Mouse (Mus musculus) lung, embryonic 15.5 days (tissue): ENCODE results near the gene Hist2h2aa2. TPM values are rescaled to one million over a fixed set of nuclear protein-coding genes. Genes with fewer than 3 reads are reported as not detected.
"Not testable (repeated sequence)": the region's sequence is repeated elsewhere in the genome, so short reads cannot be mapped to it uniquely, and the experiment has no call there.

Experiments
- ATAC-seq: fragments of 200-750 bp; cut with Nextera tagmentation; 2 replicates; pipeline ENCODE4 v1.8.0; 2017; ENCODE audit warnings: moderate number of reproducible peaks, borderline replicate concordance; ENCODE audit not compliant: low FRiP score, low TSS enrichment; ENCODE audit errors: extremely low read depth
- H3K27ac ChIP-seq: fragments of 300-500 bp; sonication (generic); 2 replicates; pipeline ENCODE4 v1.5.1; 2015; ENCODE audit warnings: moderate library complexity, mild to moderate bottlenecking, inconsistent platforms
- H3K27me3 ChIP-seq: fragments of 300-500 bp; sonication (generic); 2 replicates; pipeline ENCODE4 v1.6.1; 2015; ENCODE audit warnings: inconsistent platforms
- H3K36me3 ChIP-seq: fragments of 300-500 bp; sonication (generic); 2 replicates; pipeline ENCODE4 v1.6.1; 2015; ENCODE audit warnings: inconsistent platforms
- H3K4me1 ChIP-seq: fragments of 300-500 bp; sonication (generic); 2 replicates; pipeline ENCODE4 v1.6.1; 2015; ENCODE audit warnings: inconsistent platforms
- H3K4me2 ChIP-seq: fragments of 300-500 bp; sonication (generic); 2 replicates; pipeline ENCODE4 v1.6.1; 2015; ENCODE audit warnings: inconsistent platforms, mild to moderate bottlenecking, moderate library complexity
- H3K4me3 ChIP-seq: fragments of 300-500 bp; sonication (generic); 2 replicates; pipeline ENCODE4 v1.5.1; 2015; ENCODE audit warnings: mild to moderate bottlenecking, inconsistent platforms
- H3K9ac ChIP-seq: fragments of 300-500 bp; sonication (generic); 2 replicates; pipeline ENCODE4 v1.6.1; 2015; ENCODE audit warnings: inconsistent platforms
- H3K9me3 ChIP-seq: fragments of 300-500 bp; sonication (generic); 2 replicates; pipeline ENCODE4 v1.6.1; 2016; ENCODE audit warnings: inconsistent platforms
- WGBS: fragments of 180-500 bp; shearing (Covaris S2); methylation state at CpG from one replicate; pipeline ENCODE4 v1.1.7; 2015; 5-methylcytosine and 5-hydroxymethylcytosine counted together
- polyA plus RNA-seq: library from polyadenylated mRNA; unstranded; fragments of >200 nt; fragmentation: Nextera tagmentation; extraction: Ambion mirVana; gene quantifications from 2 replicates; pipeline ENCODE4 v1.2.1, GENCODE M21; 2015

The Hist2h2aa2 gene
- polyA plus RNA-seq = 58.4 and 70.0 TPM in 2 replicates

DNA sequence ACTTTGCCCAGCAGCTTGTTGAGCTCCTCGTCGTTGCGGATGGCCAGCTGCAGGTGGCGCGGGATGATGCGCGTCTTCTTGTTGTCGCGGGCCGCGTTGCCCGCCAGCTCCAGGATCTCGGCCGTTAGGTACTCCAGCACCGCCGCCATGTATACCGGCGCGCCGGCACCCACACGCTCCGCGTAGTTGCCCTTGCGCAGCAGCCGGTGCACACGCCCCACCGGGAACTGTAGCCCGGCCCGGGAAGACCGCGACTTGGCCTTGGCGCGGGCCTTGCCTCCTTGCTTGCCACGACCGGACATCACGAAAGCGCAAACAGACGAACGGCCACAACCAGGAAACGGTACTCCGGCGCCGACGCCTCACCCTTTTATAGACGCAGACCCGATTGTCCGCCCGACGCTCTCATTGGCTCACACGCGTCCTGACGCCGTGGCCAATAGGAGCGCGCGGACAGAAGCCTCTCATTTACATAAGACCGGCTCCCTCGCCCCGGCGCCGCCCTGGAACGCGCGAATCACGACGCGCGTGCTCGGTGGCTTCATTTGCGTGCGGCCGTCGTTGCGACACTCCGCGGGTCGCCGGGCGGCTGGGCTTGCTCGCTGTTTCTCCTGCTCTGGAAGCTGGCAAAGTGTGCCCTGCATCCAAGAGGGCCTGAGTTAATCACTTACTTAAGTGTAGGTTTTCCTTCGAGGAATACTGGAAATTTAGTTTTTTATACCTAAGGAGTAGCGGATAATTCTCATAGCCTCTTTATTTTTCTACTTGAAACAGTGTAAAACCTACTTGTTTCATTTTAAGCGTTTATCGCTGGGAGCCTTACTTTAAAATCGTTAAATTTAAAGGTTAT, at the start of gene Hist2h2aa2:
Gene Hist2h2aa2 (minus strand): TSS at position 328 of the 850 bp plus-strand sequence.
- H3K9me3 ChIP-seq, H3K36me3 ChIP-seq, H3K27me3 ChIP-seq: not testable (repeated sequence)
- peak within 1 kb of the TSS; percentile 32 for H3K9ac ChIP-seq
- 2% methylated on average over 26 of the region's 85 CpGs for WGBS
- H3K27ac ChIP-seq = peak within 1 kb of the TSS; percentile 87
- peaks cover 46% of the 10 kb centered on the region for H3K4me1 ChIP-seq
- H3K4me2 ChIP-seq = peak within 1 kb of the TSS; percentile 41
- ATAC-seq = peak; percentile 87
- peak within 1 kb of the TSS; percentile 34 for H3K4me3 ChIP-seq

DNA sequence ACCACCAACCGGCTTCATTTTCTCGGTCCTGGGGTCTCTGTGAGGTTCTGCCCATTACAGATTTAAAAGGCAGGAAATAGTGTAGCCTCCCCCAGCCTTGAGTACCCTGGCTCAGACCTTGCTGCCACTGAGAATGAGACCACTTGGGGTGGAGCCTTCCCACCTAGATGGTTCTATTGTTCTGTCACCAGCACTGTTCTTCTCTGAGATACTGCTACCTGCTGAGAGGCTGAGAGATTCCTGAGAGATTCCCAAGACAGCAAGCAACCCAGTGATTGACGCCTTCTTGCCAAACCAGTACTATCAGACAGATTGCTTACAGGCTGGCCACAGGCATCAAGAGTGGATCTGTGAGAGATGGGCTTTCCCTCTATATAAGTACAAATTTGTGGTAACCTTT, 49.1 kb upstream of the Hist2h2aa2 start:
- H3K4me2 ChIP-seq = no peak overlapping the region
- WGBS = 61% methylated on average over 3 of the region's 3 CpGs
- H3K4me1 ChIP-seq = no peaks in the 10 kb centered on the region
- H3K27ac ChIP-seq = no peak overlapping the region
- no peak overlapping the region for H3K9ac ChIP-seq
- H3K27me3 ChIP-seq = peaks cover 17% of the 10 kb centered on the region
- no peaks in the 10 kb centered on the region for H3K9me3 ChIP-seq
- H3K36me3 ChIP-seq = no peaks in the 10 kb centered on the region
- no peak overlapping the region for H3K4me3 ChIP-seq
- no peak for ATAC-seq

DNA sequence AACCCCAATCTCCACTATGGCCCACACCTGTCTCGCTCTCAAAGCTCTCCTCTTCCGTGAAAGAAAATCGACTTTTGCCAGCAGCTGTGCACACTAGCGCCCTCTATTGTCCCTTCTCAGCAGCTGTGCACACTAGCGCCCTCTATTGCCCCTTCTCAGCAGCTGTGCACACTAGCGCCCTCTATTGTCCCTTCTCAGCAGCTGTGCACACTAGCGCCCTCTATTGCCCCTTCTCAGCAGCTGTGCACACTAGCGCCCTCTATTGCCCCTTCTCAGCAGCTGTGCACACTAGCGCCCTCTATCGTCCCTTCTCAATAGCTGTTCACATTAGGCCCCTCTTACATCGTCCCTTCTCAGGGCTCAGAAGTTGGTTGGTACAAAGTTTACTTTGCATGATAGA, 47.3 kb upstream of the Hist2h2aa2 start:
- H3K36me3 ChIP-seq, H3K9me3 ChIP-seq, H3K4me1 ChIP-seq, H3K4me3 ChIP-seq, H3K27ac ChIP-seq, H3K9ac ChIP-seq, H3K4me2 ChIP-seq, ATAC-seq: not testable (repeated sequence)
- H3K27me3 ChIP-seq = peaks cover 28% of the 10 kb centered on the region
- 87% methylated on average over 11 of the region's 11 CpGs for WGBS

DNA sequence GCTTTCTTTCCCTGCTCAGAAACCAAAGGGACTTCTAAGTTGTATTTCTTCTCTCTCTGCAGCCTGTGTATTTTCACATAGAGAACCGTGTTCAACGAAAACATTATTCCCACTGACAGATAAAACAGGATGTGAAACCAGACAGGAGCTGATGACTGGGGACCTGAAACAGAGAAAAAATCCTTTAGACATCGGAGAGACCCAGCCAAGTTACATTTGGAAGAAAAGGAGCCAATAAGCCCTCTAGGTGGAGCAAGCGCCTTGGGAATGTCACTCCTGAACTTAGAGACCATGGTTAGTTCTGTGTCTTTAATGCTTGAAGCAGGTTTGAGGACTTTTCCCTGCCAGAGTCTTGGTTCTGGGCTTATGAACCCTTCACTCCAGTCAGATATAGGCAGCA, 44.4 kb upstream of the Hist2h2aa2 start:
- ATAC-seq = no peak
- Histone ChIP-seq H3K4me3 (no peak overlapping the region), H3K9me3 (no peaks in the 10 kb centered on the region), H3K27ac (no peak overlapping the region), H3K36me3 (no peaks in the 10 kb centered on the region), H3K9ac (no peak overlapping the region), H3K27me3 (peaks cover 31% of the 10 kb centered on the region), H3K4me2 (peak overlapping the region; percentile 20), H3K4me1 (no peaks in the 10 kb centered on the region)
- 5% methylated on average over 4 of the region's 4 CpGs for whole genome bisulfite sequencing

DNA sequence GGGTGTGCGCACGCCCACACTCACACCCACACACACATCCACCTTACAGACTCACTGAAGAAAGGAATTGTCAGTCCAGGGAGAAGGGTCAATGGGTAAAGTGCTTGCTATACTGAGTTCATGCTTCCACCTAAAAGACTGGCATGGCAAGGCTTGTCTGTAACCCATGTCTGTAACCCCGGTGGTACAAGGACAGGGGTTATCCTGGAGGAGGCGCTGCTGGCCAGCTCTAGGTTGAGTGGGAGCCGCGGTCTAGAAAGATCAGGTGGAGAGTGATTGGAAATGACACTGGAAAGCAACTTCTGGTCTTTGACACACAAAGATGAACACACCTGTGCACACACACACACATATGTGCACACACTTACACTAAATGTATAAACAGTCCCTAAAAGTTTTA, 40.6 kb upstream of the Hist2h2aa2 start:
- H3K4me2 ChIP-seq = no peak overlapping the region
- no peak overlapping the region for H3K27ac ChIP-seq
- ATAC-seq = no peak
- no peak overlapping the region for H3K9ac ChIP-seq
- H3K4me3 ChIP-seq = no peak overlapping the region
- H3K27me3 ChIP-seq = peaks cover 23% of the 10 kb centered on the region
- no peaks in the 10 kb centered on the region for H3K36me3 ChIP-seq
- H3K4me1 ChIP-seq = peaks cover 13% of the 10 kb centered on the region
- H3K9me3 ChIP-seq = no peaks in the 10 kb centered on the region
- 50% methylated on average over 6 of the region's 6 CpGs for WGBS

DNA sequence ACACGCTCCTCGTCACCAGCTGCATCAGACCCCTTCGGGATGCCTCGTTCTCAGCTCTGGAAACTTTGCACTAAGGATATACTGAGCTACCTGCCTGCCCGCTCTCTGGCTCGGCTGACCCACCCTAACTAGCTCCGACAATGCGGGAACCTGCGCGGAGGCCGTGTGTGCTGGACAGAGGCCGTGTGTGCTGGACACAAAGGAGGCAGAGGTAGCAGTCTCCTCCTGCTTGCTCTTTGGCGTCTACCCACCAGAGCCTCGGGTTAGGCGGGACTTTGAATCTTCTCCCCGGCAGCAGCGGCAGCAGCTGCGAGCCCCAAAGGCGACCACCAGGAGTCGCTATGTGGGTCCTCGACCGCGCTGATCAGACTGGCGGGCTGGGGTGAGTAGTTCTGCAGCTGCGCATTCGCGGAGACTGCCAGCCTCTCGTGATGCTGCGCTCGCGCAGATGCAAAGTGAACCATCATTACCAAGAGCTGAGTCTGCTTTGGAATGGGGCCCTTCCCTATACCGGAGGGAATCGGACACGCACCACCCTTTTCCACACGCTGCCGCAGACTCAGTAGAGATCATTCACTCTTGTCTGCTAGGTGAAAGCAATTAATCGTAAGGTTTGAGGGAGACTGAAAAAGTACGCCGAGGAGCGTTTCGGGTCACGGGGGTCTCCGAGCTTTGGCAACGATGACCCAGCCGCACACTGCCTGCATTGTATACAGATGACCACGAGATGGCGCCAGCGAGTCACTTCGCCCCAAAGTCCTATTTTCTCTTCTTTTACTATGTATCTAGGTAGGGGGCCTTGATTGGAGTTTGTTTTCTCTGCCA, 37.9 kb upstream of the Hist2h2aa2 start:
- Histone ChIP-seq H3K4me3 (peak overlapping the region; percentile 51), H3K4me1 (peaks cover 13% of the 10 kb centered on the region), H3K36me3 (no peaks in the 10 kb centered on the region), H3K27ac (peak overlapping the region; percentile 79), H3K9me3 (no peaks in the 10 kb centered on the region), H3K27me3 (peaks cover 4% of the 10 kb centered on the region), H3K9ac (peak overlapping the region; percentile 58), H3K4me2 (peak overlapping the region; percentile 89)
- WGBS = under 1% methylated on average over 49 of the region's 49 CpGs
- ATAC-seq = peak; percentile 96

DNA sequence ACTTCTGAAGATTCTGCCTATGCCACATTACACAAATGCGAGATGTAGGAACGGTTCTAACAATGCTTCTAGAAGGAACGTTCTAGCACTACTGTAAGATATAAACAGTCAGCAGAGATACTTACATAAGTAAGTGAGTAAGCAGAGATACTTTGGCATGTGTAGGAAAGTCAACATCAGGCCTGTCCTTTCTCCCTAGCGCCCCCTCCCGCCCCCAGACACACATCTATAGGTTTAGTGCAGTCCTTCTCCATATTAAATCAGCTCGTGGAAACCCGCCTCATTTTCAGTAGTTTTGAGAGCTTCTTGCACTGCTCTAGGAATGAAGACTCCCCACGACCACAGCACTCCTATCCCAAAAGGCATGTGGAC, 37.3 kb upstream of the Hist2h2aa2 start:
- peak overlapping the region; percentile 69 for H3K27ac ChIP-seq
- H3K4me2 ChIP-seq = peak overlapping the region; percentile 89
- H3K9me3 ChIP-seq = no peaks in the 10 kb centered on the region
- H3K9ac ChIP-seq = peak overlapping the region; percentile 58
- peak; percentile 31 for ATAC-seq
- WGBS = 11% methylated on average over 8 of the region's 8 CpGs
- H3K27me3 ChIP-seq = 0 out of 2 replicates have a peak, but pooled peaks cover 3% of the 10 kb centered on the region
- H3K4me1 ChIP-seq = peaks cover 13% of the 10 kb centered on the region
- H3K36me3 ChIP-seq = no peaks in the 10 kb centered on the region
- H3K4me3 ChIP-seq = peak overlapping the region; percentile 51

DNA sequence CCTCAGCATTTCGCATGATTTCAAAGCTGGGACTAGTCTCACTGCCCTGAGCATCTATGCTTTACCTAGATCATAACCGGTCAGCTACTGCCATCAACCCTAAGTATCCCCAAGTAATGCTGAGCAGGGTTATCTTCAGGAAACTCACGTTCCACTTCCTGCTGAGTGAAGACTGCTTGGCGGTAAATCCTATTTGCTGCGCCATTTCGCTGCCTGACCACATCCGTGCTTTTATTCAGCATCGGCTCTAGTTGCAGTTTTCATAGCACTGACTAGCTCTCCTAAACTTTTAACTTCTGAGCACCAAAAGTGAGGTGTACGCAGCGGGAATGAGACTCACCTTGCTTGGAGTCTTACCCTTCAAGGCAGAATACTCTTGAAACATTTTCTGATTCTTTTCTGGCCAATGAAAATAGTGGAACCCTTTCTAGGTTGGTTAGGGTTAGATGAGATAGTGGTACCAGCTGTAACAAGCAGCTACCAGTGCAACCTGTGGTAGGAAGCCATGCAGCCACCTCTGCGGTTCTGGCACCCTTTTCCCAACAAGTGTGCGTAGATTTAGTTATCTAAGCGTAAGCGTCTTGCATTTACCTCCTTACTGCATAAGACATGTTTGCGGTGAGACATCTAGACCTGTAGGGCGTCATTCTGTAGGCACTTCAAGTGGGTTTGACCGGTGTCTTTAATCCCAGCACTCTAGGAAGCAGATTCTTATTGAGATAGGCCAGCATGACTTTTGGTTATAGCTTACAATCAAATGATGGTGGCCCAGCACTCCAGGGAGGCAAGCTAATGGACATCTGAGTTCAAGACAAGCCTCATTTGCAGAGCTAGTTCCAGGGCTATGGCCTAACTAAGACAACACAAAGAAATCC, 33.8 kb upstream of the Hist2h2aa2 start:
- Histone ChIP-seq H3K27me3 (no peaks in the 10 kb centered on the region), H3K36me3 (no peaks in the 10 kb centered on the region), H3K4me1 (peaks cover 13% of the 10 kb centered on the region), H3K27ac (no peak overlapping the region), H3K4me3 (no peak overlapping the region), H3K4me2 (no peak overlapping the region), H3K9me3 (no peaks in the 10 kb centered on the region), H3K9ac (no peak overlapping the region)
- 85% methylated on average over 17 of the region's 17 CpGs for WGBS
- ATAC-seq = no peak

DNA sequence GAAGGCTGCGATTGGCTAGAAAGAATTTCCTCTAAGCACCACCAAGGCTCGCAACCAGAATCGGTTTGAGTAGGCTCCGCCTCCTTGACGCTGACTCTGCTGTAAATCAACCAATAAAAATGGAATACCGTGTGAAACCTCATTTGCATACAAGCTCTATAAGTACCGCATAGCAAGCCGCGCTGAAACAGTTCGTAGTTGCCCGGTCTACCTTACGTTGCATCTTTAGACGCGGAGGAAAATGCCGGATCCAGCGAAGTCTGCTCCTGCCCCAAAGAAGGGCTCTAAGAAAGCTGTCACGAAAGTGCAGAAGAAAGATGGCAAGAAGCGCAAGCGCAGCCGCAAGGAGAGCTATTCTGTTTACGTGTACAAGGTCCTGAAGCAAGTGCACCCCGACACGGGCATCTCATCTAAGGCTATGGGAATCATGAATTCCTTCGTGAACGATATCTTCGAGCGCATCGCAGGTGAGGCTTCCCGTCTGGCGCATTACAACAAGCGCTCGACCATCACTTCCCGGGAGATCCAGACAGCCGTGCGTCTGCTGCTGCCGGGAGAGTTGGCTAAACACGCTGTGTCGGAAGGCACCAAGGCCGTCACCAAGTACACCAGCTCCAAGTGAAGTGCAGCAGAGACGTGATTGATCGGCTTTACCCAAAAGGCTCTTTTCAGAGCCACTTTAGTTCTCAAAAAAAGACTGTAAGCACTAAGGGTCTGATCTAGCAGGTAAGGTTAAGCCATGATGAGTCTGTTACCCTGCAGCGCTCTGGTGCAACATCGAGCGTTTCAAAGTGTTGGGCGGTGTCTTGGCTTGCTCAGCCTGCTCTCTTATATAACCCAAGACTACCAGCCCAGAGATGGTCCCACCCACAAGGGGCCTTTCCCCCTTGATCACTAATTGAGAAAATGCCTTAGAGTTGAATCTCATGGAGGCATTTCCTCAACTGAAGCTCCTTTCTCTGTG, 29.7 kb upstream of the Hist2h2aa2 start, which contains the start of gene Hist2h2bb:
Gene Hist2h2bb (plus strand): TSS at position 242 of the 964 bp plus-strand sequence.
- H3K4me2 ChIP-seq = peak within 1 kb of the TSS; percentile 88
- WGBS = under 1% methylated on average over 45 of the region's 45 CpGs

DNA sequence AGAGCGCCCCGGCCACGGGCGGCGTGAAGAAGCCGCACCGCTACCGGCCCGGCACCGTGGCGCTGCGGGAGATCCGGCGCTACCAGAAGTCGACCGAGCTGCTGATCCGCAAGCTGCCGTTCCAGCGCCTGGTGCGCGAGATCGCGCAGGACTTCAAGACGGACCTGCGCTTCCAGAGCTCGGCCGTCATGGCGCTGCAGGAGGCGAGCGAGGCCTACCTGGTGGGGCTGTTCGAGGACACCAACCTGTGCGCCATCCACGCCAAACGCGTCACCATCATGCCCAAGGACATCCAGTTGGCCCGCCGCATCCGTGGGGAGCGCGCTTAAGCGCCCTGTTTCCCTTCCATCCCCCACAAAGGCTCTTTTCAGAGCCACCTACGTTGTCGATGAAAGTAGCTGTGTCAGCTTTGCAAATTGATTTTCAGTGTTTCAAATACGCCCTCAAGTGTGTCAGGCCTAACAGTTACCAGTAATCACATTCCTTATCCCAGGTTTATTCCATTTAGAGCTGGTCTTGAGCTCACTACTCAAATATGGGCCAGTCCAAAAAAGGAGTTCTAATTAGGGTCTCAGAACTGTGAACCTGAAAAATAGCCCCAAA, 28.8 kb upstream of the Hist2h2aa2 start:
- Histone ChIP-seq H3K9ac (peak overlapping the region; percentile 68), H3K27ac (peak overlapping the region; percentile 98), H3K4me3 (peak overlapping the region; percentile 44), H3K4me2 (peak overlapping the region; percentile 88), H3K4me1 (peaks cover 21% of the 10 kb centered on the region)
- 0% methylated on average over 19 of the region's 44 CpGs for WGBS
- not testable (repeated sequence) for H3K27me3 ChIP-seq, H3K9me3 ChIP-seq, H3K36me3 ChIP-seq
- peak; percentile 25 for ATAC-seq

More for the DNA sequence above, 29.7 kb upstream of the Hist2h2aa2 start, which contains the start of gene Hist2h2bb:
- H3K4me3 ChIP-seq = peak within 1 kb of the TSS; percentile 52
- no peaks in the 10 kb centered on the region for H3K9me3 ChIP-seq
- ATAC-seq = peak; percentile 96
- peak within 1 kb of the TSS; percentile 98 for H3K27ac ChIP-seq
- no peaks in the 10 kb centered on the region for H3K27me3 ChIP-seq
- peaks cover 11% of the 10 kb centered on the region for H3K4me1 ChIP-seq
- H3K9ac ChIP-seq = peak within 1 kb of the TSS; percentile 72
- H3K36me3 ChIP-seq = no peaks in the 10 kb centered on the region
